Mouse (Mus musculus): ENCODE measurements around the gene Ube3b.

DNA sequence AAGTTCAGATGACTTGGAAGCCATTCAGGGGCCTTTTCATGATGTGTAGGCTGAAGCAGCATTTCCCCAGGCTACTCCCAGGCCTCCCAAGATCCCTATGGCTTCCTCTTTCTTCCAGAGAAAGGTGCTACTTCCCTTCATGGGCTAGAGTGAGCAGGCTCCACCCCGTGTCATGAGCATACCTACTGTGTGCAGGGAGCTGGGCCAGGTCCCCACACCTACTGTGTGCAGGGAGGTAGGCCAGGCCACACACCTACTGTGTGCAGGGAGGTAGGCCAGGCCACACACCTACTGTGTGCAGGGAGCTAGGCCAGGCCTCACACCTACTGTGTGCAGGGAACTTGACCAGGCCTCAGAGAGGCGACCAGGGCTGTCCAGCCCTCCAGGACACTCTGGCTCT lies 84.2 kb downstream of the Ube3b start:
- TF ChIP-seq CTCF (IDR thresholded peaks at IDR 0.05; ENCODE audit: low read depth, low read length), result no peak
- no peak for TF ChIP-seq POLR2A (IDR thresholded peaks at IDR 0.05; ENCODE audit: extremely low read depth, insufficient read depth, low read length)
